Mouse (Mus musculus) forebrain, embryonic 15.5 days (tissue): ENCODE data around the gene Rnf220. TPM values are rescaled to one million over a fixed set of nuclear protein-coding genes. Genes with fewer than 3 reads are reported as not detected.

ENCODE experiments used
- ATAC-seq: fragments of 200-750 bp; cut with Nextera tagmentation; replicated peaks from 2 replicates; pipeline ENCODE4 v1.8.0; 2017; ENCODE audit warnings: mild to moderate bottlenecking, moderate TSS enrichment, moderate library complexity
- H3K27ac ChIP-seq: fragments of 300-500 bp; sonication (generic); replicated peaks from 2 replicates; pipeline ENCODE4 v1.5.1; 2015; ENCODE audit warnings: mild to moderate bottlenecking, inconsistent platforms
- H3K27me3 ChIP-seq: fragments of 300-500 bp; sonication (generic); 2 replicates; pipeline ENCODE4 v1.6.1; 2015; ENCODE audit warnings: inconsistent platforms
- H3K36me3 ChIP-seq: fragments of 300-500 bp; sonication (generic); 2 replicates; pipeline ENCODE4 v1.6.1; 2015; ENCODE audit warnings: mild to moderate bottlenecking, inconsistent platforms
- H3K4me1 ChIP-seq: fragments of 300-500 bp; sonication (generic); 2 replicates; pipeline ENCODE4 v1.6.1; 2015; ENCODE audit warnings: inconsistent platforms
- H3K4me2 ChIP-seq: fragments of 300-500 bp; sonication (generic); replicated peaks from 2 replicates; pipeline ENCODE4 v1.6.1; 2015; ENCODE audit warnings: mild to moderate bottlenecking, inconsistent platforms
- H3K4me3 ChIP-seq: fragments of 300-500 bp; sonication (generic); 2 replicates; pipeline ENCODE4 v1.5.1; 2015; ENCODE audit warnings: mild to moderate bottlenecking, inconsistent platforms
- H3K9ac ChIP-seq: fragments of 300-500 bp; sonication (generic); replicated peaks from 2 replicates; pipeline ENCODE4 v1.6.1; 2015; ENCODE audit warnings: mild to moderate bottlenecking, inconsistent platforms
- H3K9me3 ChIP-seq: fragments of 300-500 bp; sonication (generic); 2 replicates; pipeline ENCODE4 v1.6.1; 2016; ENCODE audit warnings: inconsistent platforms
- WGBS: fragments of 180-500 bp; shearing (Covaris S2); methylation state at CpG from one replicate; pipeline ENCODE4 v1.1.7; 2015; ENCODE audit warnings: mixed read lengths; 5-methylcytosine and 5-hydroxymethylcytosine counted together
- polyA plus RNA-seq: library from polyadenylated mRNA; unstranded; fragments of >200 nt; fragmentation: Nextera tagmentation; extraction: Ambion mirVana; gene quantifications from 2 replicates; pipeline ENCODE4 v1.2.1, GENCODE M21; 2015

The Rnf220 gene
- polyA plus RNA-seq, 1 experiment from 2014 or later: 128 TPM

DNA sequence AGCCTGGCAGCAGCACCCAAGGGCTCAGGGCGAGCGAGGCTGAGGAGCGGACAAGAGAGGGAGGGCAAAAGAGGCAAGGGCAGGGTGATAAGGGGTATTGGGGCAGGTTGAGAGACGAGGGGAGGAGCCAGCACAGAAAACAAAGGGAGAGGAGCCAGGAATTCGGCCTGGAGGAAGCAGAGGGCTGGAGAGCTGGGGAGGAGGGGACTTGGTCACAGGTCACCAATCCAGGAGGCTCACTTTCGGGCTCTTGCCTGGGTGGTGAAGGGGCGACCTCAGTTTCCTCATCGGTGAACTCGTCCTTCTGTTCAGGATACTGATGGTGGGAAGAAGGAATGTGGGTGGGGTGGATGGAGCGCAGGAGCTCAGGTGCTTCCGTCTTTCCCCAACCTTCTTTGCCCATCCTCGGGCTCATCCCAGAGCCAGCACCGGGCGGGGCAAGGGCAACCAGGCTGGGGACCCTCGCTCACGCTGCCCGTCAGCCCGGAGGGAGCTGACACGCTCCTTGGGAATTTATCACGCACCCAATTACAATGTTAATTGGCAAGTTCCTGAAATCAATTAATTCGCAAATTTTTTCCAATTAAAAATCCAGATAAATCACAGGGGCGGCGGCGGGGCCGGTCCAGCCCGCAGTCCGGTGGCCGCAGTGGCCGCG is 193.1 kb downstream of the Rnf220 start:
- peak overlapping the region; percentile 41 for H3K4me3 ChIP-seq
- H3K9ac ChIP-seq: peak overlapping the region; percentile 38
- 7% methylated on average over 30 of the region's 30 CpGs for WGBS
- no peak overlapping the region for H3K27ac ChIP-seq
- H3K4me2 ChIP-seq: peak overlapping the region; percentile 71
- no peaks in the 10 kb centered on the region for H3K9me3 ChIP-seq
- peaks cover 12% of the 10 kb centered on the region for H3K4me1 ChIP-seq
- H3K27me3 ChIP-seq: peaks cover 48% of the 10 kb centered on the region
- no peak for ATAC-seq
- H3K36me3 ChIP-seq: no peaks in the 10 kb centered on the region

DNA sequence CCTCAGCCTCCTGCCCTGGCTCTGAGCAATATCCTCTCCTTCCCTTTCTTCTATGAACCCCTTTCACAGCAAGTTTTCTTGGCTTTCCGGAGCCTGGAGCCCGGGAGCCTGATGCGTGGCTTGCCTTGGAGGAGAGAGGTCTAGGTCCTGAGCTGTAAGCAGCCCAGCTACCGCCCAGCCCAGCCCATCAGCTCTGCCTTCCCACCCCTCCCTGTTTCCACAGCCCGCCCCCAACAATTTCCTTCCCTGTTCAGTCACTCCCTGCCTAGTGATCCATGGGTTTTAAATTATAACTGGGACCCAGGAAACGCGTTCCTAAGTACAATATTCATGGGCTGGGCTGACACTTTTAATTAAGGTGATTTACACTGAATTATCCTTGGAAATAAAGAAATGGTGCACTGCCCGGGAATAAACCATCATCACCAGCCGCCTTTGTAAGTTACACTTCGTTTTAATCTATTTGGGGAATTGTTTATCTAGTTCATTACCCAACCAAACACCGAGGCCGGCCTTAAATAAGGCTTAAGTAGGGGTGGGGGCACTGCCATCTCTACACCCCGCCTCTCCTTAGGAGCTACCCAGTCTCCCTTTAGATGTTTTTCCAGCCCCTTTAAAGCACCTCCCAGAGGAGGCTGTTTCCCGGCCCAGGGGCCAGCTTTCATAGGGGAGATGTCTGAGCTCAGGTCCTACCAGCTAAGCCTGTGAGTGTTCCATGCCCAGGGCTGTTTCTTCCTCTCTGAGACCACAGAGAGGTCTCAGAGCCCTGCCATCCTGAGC is 194.6 kb downstream of the Rnf220 start:
- peaks cover 48% of the 10 kb centered on the region for H3K27me3 ChIP-seq

DNA sequence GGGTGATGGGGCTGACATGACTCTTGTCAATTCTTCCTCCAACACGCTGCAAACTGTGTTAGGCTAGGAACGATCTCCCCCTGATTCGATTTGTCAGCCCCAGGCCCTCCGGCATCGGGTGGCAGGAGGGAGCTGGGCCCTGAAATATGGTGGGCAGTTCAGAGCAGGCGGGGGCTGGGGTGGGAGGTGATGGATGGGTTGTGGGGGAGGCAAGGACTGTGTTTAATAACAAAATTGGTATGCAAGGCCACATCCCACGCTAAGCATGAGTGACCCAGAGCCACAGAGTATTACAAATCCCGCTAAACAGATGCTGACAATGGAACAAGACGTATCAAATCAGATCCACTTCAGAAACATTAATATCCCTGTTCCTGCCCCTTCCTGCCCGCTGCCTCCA is 196.9 kb downstream of the Rnf220 start:
- peaks cover 30% of the 10 kb centered on the region for H3K27me3 ChIP-seq
- no peak overlapping the region for H3K27ac ChIP-seq
- no peak overlapping the region for H3K4me3 ChIP-seq
- ATAC-seq: no peak
- no peaks in the 10 kb centered on the region for H3K36me3 ChIP-seq
- H3K9ac ChIP-seq: no peak overlapping the region
- H3K9me3 ChIP-seq: no peaks in the 10 kb centered on the region
- WGBS: 83% methylated on average over 10 of the region's 10 CpGs
- H3K4me1 ChIP-seq: peaks cover 12% of the 10 kb centered on the region
- H3K4me2 ChIP-seq: no peak overlapping the region

More for the DNA sequence above, 194.6 kb downstream of the Rnf220 start:
- Histone ChIP-seq H3K4me3 (no peak overlapping the region), H3K27ac (no peak overlapping the region), H3K4me1 (peaks cover 12% of the 10 kb centered on the region), H3K9me3 (no peaks in the 10 kb centered on the region), H3K4me2 (no peak overlapping the region), H3K36me3 (no peaks in the 10 kb centered on the region), H3K9ac (no peak overlapping the region)
- no peak for ATAC-seq
- 19% methylated on average over 14 of the region's 14 CpGs for WGBS

DNA sequence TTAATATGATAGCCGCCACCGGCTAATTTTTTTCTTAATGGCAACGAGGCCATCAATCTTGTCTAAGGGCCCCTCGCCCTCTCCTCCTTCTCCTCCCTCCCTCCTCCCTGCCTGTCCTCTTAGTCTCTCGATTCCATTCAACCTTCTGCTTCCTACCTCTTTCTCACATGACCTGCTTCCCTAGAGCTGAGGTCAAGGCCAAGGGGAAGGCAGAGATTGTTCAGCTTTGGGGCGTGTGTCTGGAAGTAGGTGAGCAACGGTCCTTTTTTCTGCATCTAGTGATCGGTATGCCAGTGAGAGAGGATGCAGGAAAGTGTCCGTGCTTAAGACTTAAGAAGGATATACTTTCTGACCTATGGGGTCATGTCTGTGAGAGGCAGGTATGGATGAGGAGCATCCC is 199.0 kb downstream of the Rnf220 start:
- Histone ChIP-seq H3K4me3 (no peak overlapping the region), H3K36me3 (no peaks in the 10 kb centered on the region), H3K27me3 (peaks cover 9% of the 10 kb centered on the region), H3K4me2 (no peak overlapping the region), H3K27ac (no peak overlapping the region), H3K4me1 (no peaks in the 10 kb centered on the region), H3K9ac (no peak overlapping the region), H3K9me3 (no peaks in the 10 kb centered on the region)
- 78% methylated on average over 9 of the region's 9 CpGs for WGBS
- no peak for ATAC-seq

DNA sequence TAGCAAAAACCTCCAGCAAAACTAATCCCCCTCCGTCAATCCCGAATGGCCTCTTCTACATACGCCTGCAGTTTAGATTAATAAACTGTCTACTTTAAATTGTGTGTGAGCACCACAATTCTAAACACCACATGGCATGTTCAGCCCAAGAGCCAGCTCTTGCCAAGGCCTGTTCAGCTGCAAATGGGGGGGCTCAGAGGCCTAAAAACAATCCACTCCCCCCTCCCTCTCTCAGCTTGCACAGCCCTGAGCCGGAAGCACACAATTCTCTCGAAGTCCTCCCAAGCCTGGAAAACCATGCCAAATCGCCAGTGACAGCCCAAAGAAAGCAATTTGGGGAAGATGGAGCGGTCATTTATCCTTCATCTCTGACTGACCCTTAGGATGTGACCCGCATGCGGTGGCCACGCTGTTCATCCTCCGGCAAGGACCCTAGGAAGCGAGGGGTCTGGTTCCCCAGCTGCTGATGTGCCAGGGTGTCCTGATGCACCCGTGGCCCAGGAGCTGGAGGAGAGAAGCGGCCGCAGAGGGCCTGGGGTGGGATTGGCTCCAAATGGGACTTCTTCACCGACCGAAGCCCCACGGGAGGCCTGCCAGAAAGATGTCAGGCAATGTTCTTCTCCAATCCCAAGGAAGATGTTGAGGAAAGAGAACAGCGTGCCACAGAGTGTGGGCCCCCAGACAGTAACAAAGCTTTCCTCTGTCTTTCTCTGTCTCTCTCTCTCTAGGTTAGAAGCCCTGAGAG is 199.8 kb downstream of the Rnf220 start:
- ATAC-seq: no peak
- Histone ChIP-seq H3K9ac (no peak overlapping the region), H3K4me3 (no peak overlapping the region), H3K4me1 (no peaks in the 10 kb centered on the region), H3K9me3 (no peaks in the 10 kb centered on the region), H3K36me3 (no peaks in the 10 kb centered on the region), H3K4me2 (no peak overlapping the region), H3K27ac (no peak overlapping the region), H3K27me3 (0 out of 2 replicates have a peak, but pooled peaks cover 4% of the 10 kb centered on the region)
- WGBS: 79% methylated on average over 19 of the region's 19 CpGs

DNA sequence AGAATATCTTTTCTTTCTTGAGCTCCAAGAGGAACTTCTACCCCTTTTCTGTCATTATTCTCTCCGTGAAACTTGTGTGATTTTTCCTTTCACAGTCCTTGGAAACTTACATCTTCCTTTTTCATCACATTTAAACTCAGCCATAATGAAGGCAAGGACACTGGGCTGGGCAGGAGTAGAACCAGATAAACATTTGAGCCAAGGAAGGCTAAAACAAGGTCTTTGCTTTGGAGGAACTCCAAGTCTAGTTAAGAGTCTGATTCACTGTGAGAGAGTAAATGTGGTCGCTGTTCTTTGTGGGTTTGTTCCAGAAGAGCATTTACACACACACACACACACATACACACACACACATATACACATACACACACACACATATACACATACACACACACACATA is 205.2 kb downstream of the Rnf220 start:
- H3K9me3 ChIP-seq: no peaks in the 10 kb centered on the region
- no peak overlapping the region for H3K9ac ChIP-seq
- no peaks in the 10 kb centered on the region for H3K27me3 ChIP-seq
- H3K4me3 ChIP-seq: no peak overlapping the region
- ATAC-seq: no peak
- H3K36me3 ChIP-seq: peaks cover 3% of the 10 kb centered on the region; the same call in 1 of the 2 replicates
- H3K4me2 ChIP-seq: no peak overlapping the region
- 87% methylated on average over 2 of the region's 2 CpGs for WGBS
- H3K27ac ChIP-seq: no peak overlapping the region
- H3K4me1 ChIP-seq: peaks cover 27% of the 10 kb centered on the region

DNA sequence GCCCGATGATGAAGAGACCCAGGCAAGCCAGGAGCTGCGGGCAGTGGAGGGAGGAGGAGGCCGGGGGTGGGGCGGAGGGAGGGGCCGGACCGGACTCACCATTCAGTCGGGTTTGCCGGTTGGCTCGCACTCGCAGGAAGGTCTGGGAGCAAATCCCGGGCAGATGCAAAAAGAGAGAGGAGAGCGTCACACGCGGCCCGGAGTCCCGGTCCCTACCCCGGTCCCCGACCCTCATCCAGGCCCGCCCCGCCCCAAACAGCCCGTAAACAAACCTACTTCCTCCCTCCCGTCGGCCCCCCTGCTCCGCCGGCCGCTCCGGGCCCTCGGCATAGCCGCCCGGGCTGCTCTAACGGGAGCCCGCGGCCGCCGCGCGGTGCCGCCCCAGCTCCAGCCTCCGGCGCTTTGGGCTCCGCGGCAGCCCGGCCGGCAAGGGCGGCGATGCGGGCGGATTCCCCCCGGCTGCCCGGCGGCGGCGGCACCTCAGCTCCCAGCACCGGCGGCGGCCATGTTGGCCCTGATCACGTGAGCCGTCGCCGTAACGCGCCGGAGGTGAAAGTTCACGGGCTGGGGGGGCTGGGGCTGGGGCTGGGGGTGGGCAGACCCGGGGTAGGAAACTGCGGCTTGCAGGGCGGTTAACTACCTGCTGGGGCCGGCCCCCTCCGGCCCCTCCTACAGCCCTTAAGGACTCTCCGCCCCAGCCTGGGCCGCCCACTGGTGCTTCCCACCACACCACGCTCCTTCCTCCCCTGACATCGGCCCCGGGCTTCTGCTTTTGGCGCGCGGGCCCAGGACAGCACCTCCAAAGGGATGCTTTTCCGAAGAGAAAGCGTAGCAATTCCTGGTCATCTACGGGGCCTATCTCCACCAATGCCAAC is 207.7 kb downstream of the Rnf220 start:
- Histone ChIP-seq H3K9me3 (no peaks in the 10 kb centered on the region), H3K4me3 (peak overlapping the region; percentile 77), H3K9ac (peak overlapping the region; percentile 74), H3K4me1 (peaks cover 42% of the 10 kb centered on the region), H3K4me2 (peak overlapping the region; percentile 73), H3K27ac (peak overlapping the region; percentile 94), H3K27me3 (no peaks in the 10 kb centered on the region), H3K36me3 (peaks cover 23% of the 10 kb centered on the region)
- peak; percentile 87 for ATAC-seq
- WGBS: under 1% methylated on average over 69 of the region's 80 CpGs

DNA sequence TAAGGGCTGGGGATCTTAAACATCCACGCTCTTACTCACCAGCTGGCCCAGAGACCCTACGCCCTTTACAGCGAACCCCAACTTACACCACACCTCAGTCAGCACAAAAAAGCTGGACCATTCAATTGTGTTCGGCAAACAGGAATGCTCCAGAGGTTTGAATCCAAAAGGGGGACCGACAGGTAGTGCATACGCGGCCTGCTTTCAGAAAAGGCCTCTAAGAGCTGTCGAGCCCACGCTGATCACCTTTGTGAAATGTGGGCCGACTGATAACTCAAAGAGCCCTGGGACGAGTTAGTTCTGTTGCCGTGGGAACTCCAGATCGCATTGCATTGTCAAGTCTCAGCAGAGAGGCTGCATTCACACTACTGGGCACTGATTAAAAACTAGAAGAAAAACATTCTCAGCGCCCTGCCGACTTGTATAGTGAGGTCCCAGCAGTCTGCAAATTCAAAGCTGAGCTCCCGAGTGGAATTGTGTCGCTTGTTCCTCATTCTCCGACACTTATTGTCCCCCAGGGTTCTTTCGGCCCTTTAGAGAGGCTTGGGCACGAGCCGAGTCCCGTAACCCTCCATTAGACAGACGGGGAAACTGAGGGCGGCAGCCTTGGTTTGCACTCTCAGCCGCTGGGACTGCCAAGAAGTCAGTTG is 208.4 kb downstream of the Rnf220 start:
- Histone ChIP-seq H3K4me2 (peak overlapping the region; percentile 73), H3K9me3 (no peaks in the 10 kb centered on the region), H3K9ac (peak overlapping the region; percentile 74), H3K27ac (peak overlapping the region; percentile 94), H3K27me3 (no peaks in the 10 kb centered on the region), H3K36me3 (peaks cover 27% of the 10 kb centered on the region), H3K4me3 (peak overlapping the region; percentile 77), H3K4me1 (peaks cover 49% of the 10 kb centered on the region)
- ATAC-seq: peak; percentile 36; the same call in 1 of the 2 replicates
- 12% methylated on average over 25 of the region's 25 CpGs for WGBS

DNA sequence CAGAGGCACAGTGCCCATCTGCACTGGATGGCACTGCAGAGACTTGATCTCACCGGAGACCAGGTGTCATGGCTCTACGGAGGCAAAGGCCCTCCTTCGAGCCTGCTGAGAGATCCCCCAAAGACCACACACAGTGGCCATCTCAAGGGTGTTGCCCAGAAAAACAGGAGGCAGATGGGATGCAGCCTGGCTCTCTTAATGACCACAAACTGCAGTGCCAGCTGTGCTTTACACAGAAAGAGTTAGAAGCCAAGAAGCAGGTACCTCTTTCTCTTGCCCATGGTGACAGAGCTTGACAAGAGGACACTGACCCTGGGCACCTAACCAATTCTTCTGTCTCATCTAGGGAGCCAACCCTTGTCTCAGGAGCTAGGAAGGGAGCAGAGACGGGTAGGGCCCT is 212.5 kb downstream of the Rnf220 start:
- Histone ChIP-seq H3K4me1 (peaks cover 62% of the 10 kb centered on the region), H3K36me3 (peaks cover 42% of the 10 kb centered on the region), H3K27ac (peak overlapping the region; percentile 41; the same call in 1 of the 2 replicates), H3K4me2 (no peak overlapping the region), H3K4me3 (no peak overlapping the region), H3K9me3 (no peaks in the 10 kb centered on the region), H3K27me3 (no peaks in the 10 kb centered on the region), H3K9ac (no peak overlapping the region)
- WGBS: 54% methylated on average over 4 of the region's 4 CpGs
- ATAC-seq: no peak

DNA sequence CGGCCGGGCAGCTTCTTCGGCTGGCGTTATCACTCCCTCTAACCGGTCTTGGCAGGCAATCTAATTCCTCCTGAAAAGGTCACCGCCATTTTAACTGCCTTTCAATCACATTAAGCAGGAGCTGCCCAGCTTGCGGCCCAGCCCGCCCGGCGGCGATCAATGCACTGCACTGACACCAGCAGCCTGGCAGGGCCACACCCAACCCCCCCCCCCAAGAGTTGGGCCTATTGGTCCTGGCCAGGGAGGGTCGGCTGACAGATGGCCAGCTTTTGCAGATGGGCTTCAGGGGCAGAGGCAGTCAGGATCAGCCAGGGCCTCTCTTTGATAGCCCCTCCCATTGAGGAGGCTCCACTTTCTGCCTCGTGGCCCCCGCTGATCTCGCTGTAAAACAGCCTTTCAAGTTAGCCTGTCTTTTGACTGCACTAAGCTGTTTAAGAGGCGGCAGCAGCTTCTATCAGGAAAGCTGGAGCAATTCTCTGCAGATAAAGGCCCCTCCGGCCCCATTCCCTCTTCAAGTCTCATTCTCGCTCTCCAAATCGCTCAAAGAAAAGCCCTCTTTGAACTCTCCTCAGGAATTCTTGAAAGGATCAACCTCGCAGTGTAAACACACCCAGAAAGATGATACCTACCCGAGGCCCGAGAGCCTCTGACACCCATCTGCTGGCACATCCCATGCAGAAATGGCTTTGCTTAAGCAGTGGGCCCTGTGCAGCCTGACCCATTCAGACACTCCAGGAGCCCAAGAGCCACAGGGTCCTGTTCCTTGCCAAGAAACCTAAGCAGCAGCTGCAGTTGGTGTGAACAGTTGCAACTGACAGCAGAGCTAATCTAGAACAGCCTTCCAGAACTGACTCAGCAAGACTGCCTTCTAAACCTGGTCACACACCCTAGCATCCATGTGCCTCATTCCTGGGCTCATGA is 213.3 kb downstream of the Rnf220 start:
- peaks cover 46% of the 10 kb centered on the region for H3K36me3 ChIP-seq
- H3K27me3 ChIP-seq: no peaks in the 10 kb centered on the region
- 17% methylated on average over 22 of the region's 22 CpGs for WGBS
- peak; percentile 44 for ATAC-seq
- no peak overlapping the region for H3K4me2 ChIP-seq
- H3K4me1 ChIP-seq: peaks cover 61% of the 10 kb centered on the region
- 0 out of 2 replicates have a peak overlapping the region, but pooled peaks have one; percentile 28 for H3K9ac ChIP-seq
- no peak overlapping the region for H3K4me3 ChIP-seq
- no peaks in the 10 kb centered on the region for H3K9me3 ChIP-seq
- H3K27ac ChIP-seq: peak overlapping the region; percentile 40
